Comparison of ENCODE assay signal across 8 mouse cellular contexts in genomic region chr10:99913001-99913845, GRCm38 (mm10).
A peak's percentile ranks its signal among the peaks of the same experiment; 100 is the strongest.
DNase-seq lines count a peak whose midpoint lies in the region; ATAC-seq and TF ChIP-seq lines count a peak whose summit lies in the region.

No protein-coding gene starts in this region.

- H3K9me3 ChIP-seq in lung, embryonic 15.5 days, result no peaks in the 10 kb centered on the region

- peak; percentile 18 to 33 for DNase-seq in heart, adult 2 months
- DNase-seq in heart, adult 11 months, result no peak
- peak; percentile 13 to 29 for DNase-seq in adrenal gland, postnatal 36 days
- peak; percentile 16 to 19 for DNase-seq in heart, postnatal 36 days
- no peak for DNase-seq in thymus, adult 2 months
- DNase-seq in Muller cell, postnatal 12 days (ENCODE audit: inconsistent ontology term), result no peak

- H3K79me2 ChIP-seq in heart, adult 2 months (replicated peaks; ENCODE audit: control insufficient read depth, insufficient read depth, low read length), result no peaks in the 10 kb centered on the region

- H3K4me3 ChIP-seq in heart, adult 2 months, result peak overlapping the region; percentile 61
- peak overlapping the region; percentile 46 for H3K4me3 ChIP-seq in lung, embryonic 15.5 days
- H3K4me3 ChIP-seq in thymus, adult 2 months (ENCODE audit: control insufficient read depth, insufficient read depth, low read length), result no peak overlapping the region

- no peaks in the 10 kb centered on the region for H3K36me3 ChIP-seq in heart, adult 2 months (ENCODE audit: control insufficient read depth, insufficient read depth, low read length)
- no peaks in the 10 kb centered on the region for H3K36me3 ChIP-seq in lung, embryonic 15.5 days
- no peaks in the 10 kb centered on the region for H3K36me3 ChIP-seq in thymus, adult 2 months (ENCODE audit: control insufficient read depth, insufficient read depth, low read length)

- H3K27ac ChIP-seq in heart, adult 2 months, result peak overlapping the region; percentile 84
- H3K27ac ChIP-seq in lung, embryonic 15.5 days, result peak overlapping the region; percentile 84
- H3K27ac ChIP-seq in thymus, adult 2 months (ENCODE audit: control insufficient read depth, insufficient read depth, low read length), result no peak overlapping the region

- no peaks in the 10 kb centered on the region for H3K27me3 ChIP-seq in heart, adult 2 months (ENCODE audit: control insufficient read depth, insufficient read depth, low read length)
- H3K27me3 ChIP-seq in lung, embryonic 15.5 days, result no peaks in the 10 kb centered on the region
- H3K27me3 ChIP-seq in thymus, adult 2 months (ENCODE audit: control insufficient read depth, insufficient read depth, low read length), result no peaks in the 10 kb centered on the region

- H3K4me1 ChIP-seq in heart, adult 2 months (ENCODE audit: control insufficient read depth, insufficient read depth, low read length), result peaks cover 2% of the 10 kb centered on the region
- H3K4me1 ChIP-seq in lung, embryonic 15.5 days, result no peaks in the 10 kb centered on the region
- no peaks in the 10 kb centered on the region for H3K4me1 ChIP-seq in thymus, adult 2 months (replicated peaks; ENCODE audit: control insufficient read depth, insufficient read depth, low read length)

- TF ChIP-seq POLR2A in heart, adult 2 months (IDR thresholded peaks at IDR 0.05; ENCODE audit: insufficient read depth, low read depth, low read length), result no peak
- no peak for TF ChIP-seq POLR2A in thymus, adult 2 months (IDR thresholded peaks at IDR 0.05; ENCODE audit: control insufficient read depth, extremely low read depth, insufficient read depth, low read length, poor library complexity)

- H3K9ac ChIP-seq in heart, adult 2 months (ENCODE audit: low read depth, low read length), result peak overlapping the region; percentile 74
- H3K9ac ChIP-seq in lung, embryonic 15.5 days, result peak overlapping the region; percentile 33

- TF ChIP-seq EP300 in heart, adult 2 months (IDR thresholded peaks at IDR 0.05; ENCODE audit: insufficient read depth, low read depth, low read length), result no peak

- intact Hi-C loops in heart, adult 2 months (cut with DNase I), result loop anchor here (5.0 to 10.0 kb wide), 2 partner anchors 102 to 259 kb away; partner anchors contain the start of gene Kitl
- intact Hi-C loops in heart, postnatal 36 days (cut with DNase I), result loop anchor here (5.0 kb wide), 1 partner anchor 104 kb away; the partner anchor contains the start of gene Kitl

- H3K4me2 ChIP-seq in lung, embryonic 15.5 days, result peak overlapping the region; percentile 57

- WGBS in heart, adult 2 months, result 16% methylated on average over 20 of the region's 20 CpGs
- 7% methylated on average over 20 of the region's 20 CpGs for WGBS in lung, embryonic 15.5 days
- 36% methylated on average over 20 of the region's 20 CpGs for WGBS in thymus, adult 2 months

- TF ChIP-seq CTCF in heart, adult 2 months (IDR thresholded peaks at IDR 0.05), result no peak
- no peak for TF ChIP-seq CTCF in thymus, adult 2 months (IDR thresholded peaks at IDR 0.05; ENCODE audit: borderline replicate concordance, control insufficient read depth, extremely low read depth, insufficient read depth, low read length, poor library complexity)

- peak; percentile 81; the same call in 1 of the 2 replicates for ATAC-seq in lung, embryonic 15.5 days (ENCODE audit: borderline replicate concordance, extremely low read depth, low FRiP score, low TSS enrichment)
- ATAC-seq in monocyte, adult 5-6 weeks (replicated peaks; ENCODE audit: insufficient number of reproducible peaks, low FRiP score, low TSS enrichment, poor library complexity, severe bottlenecking), result no peak

Comparison
In these comparisons a context has a peak if more than half of its experiments do, and no peak if none do; other contexts are left out.
1. DNase-seq: peak in heart, adult 2 months (2 of 2), adrenal gland, postnatal 36 days (2 of 2) and heart, postnatal 36 days (2 of 2); none in heart, adult 11 months (single experiment), thymus, adult 2 months (single experiment) and Muller cell, postnatal 12 days (single experiment).